Mouse (Mus musculus) kidney, embryonic 16.5 days (tissue): ENCODE results near the gene Mab21l3. TPM values are rescaled to one million over a fixed set of nuclear protein-coding genes. Genes with fewer than 3 reads are reported as not detected.

Source experiments
- ATAC-seq: fragments of 200-750 bp; cut with Nextera tagmentation; 2 replicates; pipeline ENCODE4 v1.8.0; 2017; ENCODE audit warnings: moderate TSS enrichment; ENCODE audit not compliant: low FRiP score, low TSS enrichment
- H3K27ac ChIP-seq: fragments of 300-500 bp; sonication (generic); 2 replicates; pipeline ENCODE4 v1.5.1; 2014; ENCODE audit warnings: low read length
- H3K27me3 ChIP-seq: fragments of 300-500 bp; sonication (generic); 2 replicates; pipeline ENCODE4 v1.6.1; 2014; ENCODE audit warnings: low read length, control low read depth, mixed read lengths; ENCODE audit not compliant: insufficient read depth
- H3K36me3 ChIP-seq: fragments of 300-500 bp; sonication (generic); 2 replicates; pipeline ENCODE4 v1.6.1; 2014; ENCODE audit warnings: low read length, control low read depth, mixed read lengths; ENCODE audit not compliant: insufficient read depth
- H3K4me1 ChIP-seq: fragments of 300-500 bp; sonication (generic); 2 replicates; pipeline ENCODE4 v1.6.1; 2014; ENCODE audit warnings: low read length, control low read depth, mixed read lengths; ENCODE audit not compliant: insufficient read depth
- H3K4me2 ChIP-seq: fragments of 300-500 bp; sonication (generic); replicated peaks from 2 replicates; pipeline ENCODE4 v1.6.1; 2014; ENCODE audit warnings: low read depth, low read length
- H3K4me3 ChIP-seq: fragments of 300-500 bp; sonication (generic); 2 replicates; pipeline ENCODE4 v1.5.1; 2014; ENCODE audit warnings: mild to moderate bottlenecking, low read length
- H3K9ac ChIP-seq: fragments of 300-500 bp; sonication (generic); replicated peaks from 2 replicates; pipeline ENCODE4 v1.6.1; 2014; ENCODE audit warnings: low read length
- H3K9me3 ChIP-seq: fragments of 300-500 bp; sonication (generic); 2 replicates; pipeline ENCODE4 v1.6.1; 2016; ENCODE audit warnings: low read length, control low read depth
- WGBS: fragments of 180-500 bp; shearing (Covaris S2); extraction: QIAGEN DNeasy Blood & Tissue Kit; methylation state at CpG from one replicate; pipeline ENCODE4 v1.1.7; 2014; 5-methylcytosine and 5-hydroxymethylcytosine counted together
- polyA plus RNA-seq: library from polyadenylated mRNA; unstranded; fragments of >200 nt; fragmentation: Nextera tagmentation; extraction: Ambion mirVana; gene quantifications from 2 replicates; pipeline ENCODE4 v1.2.1, GENCODE M21; 2015

Gene Mab21l3
- polyA plus RNA-seq, 1 experiment from 2014 or later = 1.0 TPM

DNA sequence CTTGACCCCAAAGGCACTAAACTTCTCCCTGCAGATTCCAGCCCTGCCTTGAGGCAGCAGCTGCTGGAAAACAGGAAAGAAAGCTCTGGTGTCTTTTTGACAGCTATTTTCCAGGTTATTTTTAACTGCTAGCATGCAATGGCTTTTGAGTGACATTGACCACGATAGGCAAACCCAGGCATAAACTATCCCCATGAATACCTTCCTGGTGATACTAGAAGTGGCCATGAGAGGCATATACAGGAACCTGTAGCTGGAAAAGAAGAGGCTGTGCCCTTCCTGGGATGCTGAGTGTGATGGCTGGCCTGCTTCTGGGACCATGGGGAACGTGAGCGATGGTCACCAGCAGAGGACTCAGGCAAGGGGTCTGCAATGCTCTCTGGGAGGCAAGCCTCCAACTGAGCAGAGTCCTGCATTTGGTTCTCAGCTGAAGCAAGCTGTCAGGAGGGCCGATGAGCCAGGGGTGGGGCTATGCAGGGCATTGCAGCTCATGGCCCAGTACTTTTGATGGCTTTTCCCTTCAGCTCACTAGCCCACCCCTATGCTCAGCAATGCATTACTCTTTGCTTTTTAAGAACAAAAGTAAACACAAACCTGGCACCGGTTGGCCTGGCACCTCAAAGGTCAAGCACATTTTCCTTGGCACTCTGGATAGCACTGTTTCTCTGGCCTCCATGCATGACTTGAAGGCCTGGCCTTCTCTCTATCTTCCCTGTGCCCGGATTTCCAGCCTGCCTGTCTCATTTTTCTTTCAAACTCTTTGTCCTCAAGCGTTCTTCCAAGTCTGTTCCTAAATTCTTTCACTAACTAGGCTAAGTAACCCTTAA lies 27.9 kb upstream of the Mab21l3 start:
- no peaks in the 10 kb centered on the region for H3K27me3 ChIP-seq
- H3K36me3 ChIP-seq = 0 out of 2 replicates have a peak, but pooled peaks cover 3% of the 10 kb centered on the region
- H3K4me1 ChIP-seq = peaks cover 17% of the 10 kb centered on the region
- H3K9me3 ChIP-seq = no peaks in the 10 kb centered on the region
- H3K4me2 ChIP-seq = no peak overlapping the region
- ATAC-seq = peak; percentile 49
- peak overlapping the region; percentile 79 for H3K27ac ChIP-seq
- 60% methylated on average over 7 of the region's 7 CpGs for WGBS
- no peak overlapping the region for H3K9ac ChIP-seq
- H3K4me3 ChIP-seq = no peak overlapping the region

DNA sequence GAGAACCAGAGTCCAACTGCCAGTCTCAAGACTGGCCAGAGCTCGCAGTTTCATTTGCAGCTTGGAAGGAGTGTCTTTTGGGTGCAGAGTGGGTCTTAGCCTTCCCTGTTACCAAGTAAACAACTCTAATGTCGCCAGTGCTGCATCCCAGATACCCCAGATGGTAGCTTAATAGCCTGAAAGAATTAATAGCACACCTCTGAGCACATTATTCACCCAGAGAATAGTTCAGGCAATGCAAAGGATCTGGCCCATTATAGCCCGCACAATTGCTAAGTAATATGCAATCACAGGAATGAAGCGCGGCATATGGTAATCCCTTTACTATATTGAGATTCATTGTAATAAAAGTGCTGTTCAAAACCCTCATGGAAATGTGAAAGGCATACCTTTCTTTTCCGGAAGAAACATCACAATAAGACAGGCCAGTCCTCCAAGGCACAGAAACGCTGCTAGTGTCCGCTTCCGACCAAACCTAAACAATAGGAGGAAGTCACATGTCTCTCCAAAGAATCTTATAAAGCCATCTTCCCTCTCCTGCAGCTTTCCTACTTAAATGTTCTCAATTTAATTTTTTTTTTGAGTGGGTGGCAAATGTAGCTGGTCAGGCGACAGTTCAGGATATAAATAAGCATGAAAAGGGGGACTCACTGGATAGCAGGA lies 26.6 kb upstream of the Mab21l3 start:
- WGBS = 80% methylated on average over 10 of the region's 10 CpGs
- peak overlapping the region; percentile 72 for H3K27ac ChIP-seq
- no peak overlapping the region for H3K9ac ChIP-seq
- H3K9me3 ChIP-seq = no peaks in the 10 kb centered on the region
- peaks cover 17% of the 10 kb centered on the region for H3K4me1 ChIP-seq
- no peak for ATAC-seq
- H3K4me3 ChIP-seq = no peak overlapping the region
- H3K36me3 ChIP-seq = 0 out of 2 replicates have a peak, but pooled peaks cover 3% of the 10 kb centered on the region
- no peaks in the 10 kb centered on the region for H3K27me3 ChIP-seq
- no peak overlapping the region for H3K4me2 ChIP-seq

DNA sequence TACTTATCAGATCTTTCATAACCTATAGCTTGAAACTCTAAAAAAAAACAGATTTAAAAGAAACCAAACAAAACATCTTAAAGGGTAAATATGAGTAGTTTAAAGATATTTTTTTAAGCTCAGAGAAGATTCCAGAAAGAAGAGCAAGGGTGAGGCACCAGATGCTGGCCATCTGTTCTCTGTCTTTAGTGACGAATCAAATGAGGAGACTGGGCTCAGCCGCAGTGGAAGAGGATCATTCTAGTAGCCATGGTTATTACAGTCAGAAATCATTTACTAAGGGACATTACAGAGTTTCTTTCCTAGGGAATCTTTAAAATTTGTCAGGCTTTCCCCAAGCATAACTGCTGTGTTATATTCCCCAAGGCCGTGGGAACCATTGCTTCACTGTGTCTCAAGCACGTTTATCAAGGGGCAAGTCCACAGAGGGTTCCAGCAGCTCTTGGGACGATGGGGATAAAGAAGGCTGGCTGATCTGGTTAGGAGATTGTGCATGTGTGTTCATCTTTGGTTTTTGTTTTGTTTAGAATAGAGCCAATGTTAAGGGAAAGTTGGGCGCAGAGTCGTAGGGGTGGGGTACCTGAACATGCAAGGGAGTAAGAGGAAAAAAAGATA lies 24.4 kb upstream of the Mab21l3 start:
- Histone ChIP-seq H3K9me3 (no peaks in the 10 kb centered on the region), H3K27me3 (no peaks in the 10 kb centered on the region), H3K27ac (no peak overlapping the region), H3K4me3 (no peak overlapping the region), H3K4me1 (peaks cover 12% of the 10 kb centered on the region), H3K9ac (no peak overlapping the region), H3K36me3 (no peaks in the 10 kb centered on the region), H3K4me2 (no peak overlapping the region)
- ATAC-seq = no peak
- WGBS = 79% methylated on average over 7 of the region's 7 CpGs

DNA sequence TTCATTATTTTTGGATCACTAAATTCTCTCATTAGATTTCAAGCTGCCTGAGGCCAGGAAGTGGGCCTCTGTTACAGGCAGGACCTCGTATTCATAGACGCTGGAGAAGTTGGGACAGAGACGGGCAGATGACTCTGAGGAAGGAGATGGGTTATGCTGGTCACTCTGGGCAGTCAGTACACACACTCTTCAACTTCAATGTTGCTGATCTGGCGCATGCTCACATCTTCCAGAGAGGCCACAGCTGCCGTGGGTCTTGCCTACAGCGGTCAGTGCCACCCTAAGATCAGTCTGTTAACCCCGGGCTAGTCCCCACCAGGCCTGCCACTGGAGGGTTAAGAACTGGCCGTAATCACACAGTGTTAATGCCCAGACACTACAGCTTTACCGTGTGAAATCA lies 23.2 kb upstream of the Mab21l3 start:
- Histone ChIP-seq H3K27me3 (no peaks in the 10 kb centered on the region), H3K9ac (no peak overlapping the region), H3K4me2 (no peak overlapping the region), H3K4me3 (no peak overlapping the region), H3K4me1 (peaks cover 5% of the 10 kb centered on the region; the same call in 1 of the 2 replicates), H3K27ac (no peak overlapping the region), H3K9me3 (no peaks in the 10 kb centered on the region), H3K36me3 (no peaks in the 10 kb centered on the region)
- 87% methylated on average over 9 of the region's 9 CpGs for WGBS
- ATAC-seq = no peak

DNA sequence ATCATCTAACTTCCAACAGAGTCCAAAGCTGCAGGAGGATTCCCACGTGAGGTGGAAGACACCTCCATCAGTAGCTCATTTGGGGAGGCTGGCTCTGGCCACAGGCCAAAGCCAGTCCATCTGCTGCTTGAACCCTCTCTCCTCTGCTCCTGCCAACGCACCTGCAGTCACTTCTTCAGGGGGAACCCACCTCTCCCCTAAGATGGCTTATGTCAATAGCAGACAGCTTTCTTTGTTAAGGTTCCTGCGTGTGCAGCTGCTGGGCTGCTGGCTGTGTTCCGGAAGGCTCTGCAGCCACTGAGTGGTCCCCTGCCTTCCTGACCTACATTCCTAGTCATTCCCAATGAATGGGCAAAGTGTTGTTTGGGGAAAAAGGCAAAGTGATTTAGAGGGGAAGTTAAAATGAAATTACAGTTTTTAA lies 18.3 kb upstream of the Mab21l3 start:
- Histone ChIP-seq H3K9me3 (no peaks in the 10 kb centered on the region), H3K36me3 (no peaks in the 10 kb centered on the region), H3K27ac (no peak overlapping the region), H3K4me1 (no peaks in the 10 kb centered on the region), H3K4me3 (no peak overlapping the region), H3K9ac (no peak overlapping the region), H3K27me3 (no peaks in the 10 kb centered on the region), H3K4me2 (no peak overlapping the region)
- ATAC-seq = no peak
- WGBS = 80% methylated on average over 4 of the region's 4 CpGs

DNA sequence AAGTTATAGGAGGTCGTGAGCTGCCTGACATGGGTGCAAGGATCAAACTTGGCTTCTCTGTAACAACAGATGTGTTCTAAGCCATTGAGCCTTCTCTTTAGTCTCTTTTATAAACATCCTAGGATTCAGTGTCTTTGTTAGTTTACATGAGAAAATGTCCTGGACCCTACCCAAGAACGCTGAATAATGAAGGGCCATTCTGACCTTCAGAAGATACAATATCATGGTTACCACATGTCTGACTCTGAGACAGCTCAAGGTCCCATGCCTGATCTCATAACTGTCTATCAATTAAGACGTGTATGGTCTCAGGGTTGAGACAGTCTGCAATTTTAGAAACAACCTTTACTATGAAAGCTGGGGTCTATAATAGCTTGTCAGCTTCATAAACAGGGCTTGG lies 13.1 kb upstream of the Mab21l3 start:
- Histone ChIP-seq H3K9me3 (no peaks in the 10 kb centered on the region), H3K27me3 (no peaks in the 10 kb centered on the region), H3K4me2 (no peak overlapping the region), H3K9ac (no peak overlapping the region), H3K4me1 (no peaks in the 10 kb centered on the region), H3K36me3 (0 out of 2 replicates have a peak, but pooled peaks cover 4% of the 10 kb centered on the region), H3K4me3 (no peak overlapping the region), H3K27ac (no peak overlapping the region)
- 79% methylated on average over 3 of the region's 3 CpGs for WGBS
- ATAC-seq = no peak

DNA sequence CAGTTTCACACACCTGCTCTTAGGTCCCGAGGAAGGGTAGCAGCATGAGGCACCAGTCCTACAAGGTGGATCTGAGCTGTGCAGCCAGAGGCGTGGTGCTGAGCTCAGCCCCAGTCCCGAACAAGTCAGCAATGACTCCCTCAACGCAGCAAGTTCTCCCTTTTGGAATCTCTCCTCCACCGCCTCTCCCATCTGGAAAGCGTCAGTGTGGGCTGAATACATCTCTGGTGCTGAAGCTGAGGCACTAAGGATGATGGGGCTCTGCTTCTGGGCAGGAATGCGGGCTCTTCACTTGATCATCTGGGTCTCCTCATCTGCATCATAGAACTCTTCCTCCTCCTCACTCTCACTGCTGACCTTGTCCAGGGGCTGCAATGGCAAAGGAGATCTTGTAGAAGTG lies 11.4 kb upstream of the Mab21l3 start:
- 84% methylated on average over 7 of the region's 7 CpGs for WGBS
- Histone ChIP-seq H3K4me2 (no peak overlapping the region), H3K4me3 (no peak overlapping the region), H3K9me3 (no peaks in the 10 kb centered on the region), H3K36me3 (0 out of 2 replicates have a peak, but pooled peaks cover 4% of the 10 kb centered on the region), H3K4me1 (no peaks in the 10 kb centered on the region), H3K9ac (no peak overlapping the region), H3K27me3 (no peaks in the 10 kb centered on the region), H3K27ac (no peak overlapping the region)
- ATAC-seq = no peak

DNA sequence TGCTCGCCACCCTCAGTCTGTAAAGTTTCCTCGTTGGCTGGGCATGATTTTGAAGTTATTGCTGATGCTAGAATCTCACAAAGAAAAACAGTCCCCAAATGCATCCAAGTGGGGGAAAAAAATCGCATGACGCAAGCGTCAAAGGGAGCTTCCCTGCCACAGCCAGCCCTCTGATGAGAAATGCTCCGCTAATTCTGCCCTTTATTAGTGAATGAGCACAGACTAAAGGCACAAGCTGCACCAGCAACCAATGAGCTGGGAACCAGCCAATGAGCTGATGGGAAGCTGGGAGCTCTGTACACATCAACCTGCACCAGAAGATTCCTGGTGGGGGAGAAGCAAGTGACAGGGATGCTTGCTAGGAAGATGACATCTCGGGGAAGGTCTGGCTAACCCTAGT lies 11.0 kb upstream of the Mab21l3 start:
- H3K4me3 ChIP-seq = no peak overlapping the region
- H3K9ac ChIP-seq = no peak overlapping the region
- 0 out of 2 replicates have a peak, but pooled peaks cover 4% of the 10 kb centered on the region for H3K36me3 ChIP-seq
- no peaks in the 10 kb centered on the region for H3K27me3 ChIP-seq
- H3K4me1 ChIP-seq = no peaks in the 10 kb centered on the region
- WGBS = 84% methylated on average over 7 of the region's 7 CpGs
- no peak for ATAC-seq
- no peak overlapping the region for H3K4me2 ChIP-seq
- H3K27ac ChIP-seq = no peak overlapping the region
- no peaks in the 10 kb centered on the region for H3K9me3 ChIP-seq

DNA sequence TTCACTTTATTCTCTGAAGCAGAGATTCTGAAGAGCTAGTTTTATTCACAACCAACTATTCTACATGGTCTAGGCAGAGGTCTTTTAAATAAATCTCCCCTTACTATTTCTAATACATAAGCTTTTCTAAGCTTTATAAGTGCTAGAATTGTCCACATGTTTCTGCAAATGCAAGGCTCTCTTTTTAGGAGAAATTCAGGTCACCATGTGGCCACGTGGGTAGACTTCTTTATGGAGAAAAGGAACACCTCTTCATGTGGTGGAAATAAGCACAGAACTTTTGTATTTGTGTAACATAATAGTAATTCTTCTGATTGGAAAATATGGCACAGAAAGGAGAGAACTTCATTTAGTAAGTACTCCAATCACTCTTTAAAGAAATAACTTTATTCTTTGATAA lies 5.3 kb upstream of the Mab21l3 start:
- H3K27me3 ChIP-seq = no peaks in the 10 kb centered on the region
- WGBS = 69% methylated on average over 1 of the region's 1 CpGs
- ATAC-seq = no peak
- H3K36me3 ChIP-seq = no peaks in the 10 kb centered on the region
- H3K27ac ChIP-seq = no peak overlapping the region
- no peak overlapping the region for H3K9ac ChIP-seq
- H3K4me2 ChIP-seq = no peak overlapping the region
- no peaks in the 10 kb centered on the region for H3K4me1 ChIP-seq
- no peaks in the 10 kb centered on the region for H3K9me3 ChIP-seq
- no peak overlapping the region for H3K4me3 ChIP-seq

DNA sequence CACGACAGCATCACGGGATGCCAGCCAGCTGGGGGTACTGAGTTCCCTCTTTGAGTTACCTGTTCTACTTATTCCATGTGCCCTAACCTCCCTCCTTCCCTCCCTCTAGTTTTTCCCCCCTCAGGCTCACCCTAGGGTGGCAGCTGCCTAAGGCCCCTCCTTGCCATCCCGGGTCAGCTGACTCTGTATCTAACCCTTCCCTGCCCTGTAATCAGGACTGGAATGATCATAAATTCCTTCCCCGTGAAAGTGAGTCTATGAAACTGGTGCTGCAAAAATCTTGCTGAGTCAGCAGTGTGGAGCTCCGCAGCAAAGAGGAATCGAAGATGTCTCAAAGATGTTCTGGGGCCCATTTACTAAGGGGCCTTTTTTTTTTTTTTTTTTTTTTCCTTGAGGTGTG lies 2.6 kb upstream of the Mab21l3 start:
- H3K9me3 ChIP-seq = no peaks in the 10 kb centered on the region
- no peaks in the 10 kb centered on the region for H3K4me1 ChIP-seq
- no peak overlapping the region for H3K4me2 ChIP-seq
- no peak overlapping the region for H3K27ac ChIP-seq
- no peaks in the 10 kb centered on the region for H3K27me3 ChIP-seq
- H3K36me3 ChIP-seq = no peaks in the 10 kb centered on the region
- WGBS = 53% methylated on average over 6 of the region's 6 CpGs
- no peak overlapping the region for H3K4me3 ChIP-seq
- no peak overlapping the region for H3K9ac ChIP-seq
- ATAC-seq = no peak
